Mouse (Mus musculus): ENCODE results near the gene Ccs. TPM values are rescaled to one million over a fixed set of nuclear protein-coding genes. Genes with fewer than 3 reads are reported as not detected.
"Not testable (repeated sequence)": the region's sequence is repeated elsewhere in the genome, so short reads cannot be mapped to it uniquely, and the experiment has no call there.

Ccs gene
- polyA plus RNA-seq, 2 experiments = 63.2 to 65.9 TPM

DNA sequence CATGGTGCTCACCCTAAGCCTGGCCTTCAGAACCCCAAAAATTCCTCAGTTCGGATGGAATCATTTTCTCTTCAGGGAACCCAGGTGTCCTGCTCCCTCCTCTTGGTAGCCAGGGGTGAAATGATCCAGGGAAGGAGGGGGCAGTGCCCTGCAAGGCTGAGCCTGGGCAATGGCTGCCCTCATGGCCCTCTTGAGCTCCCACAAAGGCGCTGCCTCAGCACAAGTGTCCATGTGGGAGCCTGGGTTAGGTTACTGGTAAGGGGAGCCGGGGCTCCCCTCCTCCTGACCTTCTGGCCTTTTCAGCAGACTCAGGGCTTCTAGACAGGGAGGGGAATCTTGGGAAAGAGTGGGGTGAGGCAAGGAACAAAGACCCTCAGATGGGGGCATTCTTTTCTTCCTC lies 37.6 kb upstream of the Ccs start:
- H3K4me2 ChIP-seq (replicated peaks; ENCODE audit: low read depth, low read length, severe bottlenecking) = no peak overlapping the region; the same call in 1 of the 2 replicates
- H3K9me3 ChIP-seq (ENCODE audit: control insufficient read depth, low read length) = no peaks in the 10 kb centered on the region
- no peak overlapping the region for H3K27ac ChIP-seq (replicated peaks; ENCODE audit: low read depth, low read length)
- WGBS = 67% methylated on average over 3 of the region's 3 CpGs
- no peaks in the 10 kb centered on the region for H3K36me3 ChIP-seq (ENCODE audit: control insufficient read depth, insufficient read depth, low read length)
- DNase-seq (ENCODE audit: low spot score) = no peak
- H3K4me1 ChIP-seq (ENCODE audit: control insufficient read depth, insufficient read depth, low read length) = peaks cover 11% of the 10 kb centered on the region; the same call in 1 of the 2 replicates
- H3K4me3 ChIP-seq (replicated peaks; ENCODE audit: low read length) = no peak overlapping the region
- no peaks in the 10 kb centered on the region for H3K27me3 ChIP-seq (ENCODE audit: control insufficient read depth, insufficient read depth, low read length)
- TF ChIP-seq POLR2A (IDR thresholded peaks at IDR 0.05; ENCODE audit: borderline replicate concordance, extremely low read depth, insufficient read depth, insufficient read length) = no peak
- ATAC-seq (ENCODE audit: low FRiP score, low read depth) = no peak
- H3K9ac ChIP-seq (ENCODE audit: low read depth, low read length, severe bottlenecking) = no peak overlapping the region

DNA sequence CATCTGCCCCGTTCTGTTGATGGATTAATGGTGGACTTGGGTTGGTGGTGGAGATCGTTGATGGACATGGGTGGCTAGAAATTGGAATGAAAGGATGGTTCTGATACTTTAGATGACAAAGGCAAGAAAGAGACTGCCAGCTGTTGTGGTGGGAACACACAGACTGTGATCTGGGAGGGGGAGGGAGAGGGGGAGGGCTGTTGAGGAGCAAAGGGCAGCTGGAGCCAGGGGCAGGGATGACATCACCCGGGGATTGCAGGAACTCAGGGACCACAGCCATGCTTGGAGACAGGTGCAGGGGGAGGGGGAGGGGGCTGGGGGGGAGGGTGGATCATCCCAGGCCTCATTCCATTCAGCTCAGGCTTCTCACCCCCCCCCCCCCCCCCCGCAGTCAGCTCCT lies 37.1 kb upstream of the Ccs start:
- no peak for ATAC-seq (ENCODE audit: low FRiP score, low read depth)
- Histone ChIP-seq H3K9ac (ENCODE audit: low read depth, low read length, severe bottlenecking) (no peak overlapping the region), H3K4me1 (ENCODE audit: control insufficient read depth, insufficient read depth, low read length) (peaks cover 11% of the 10 kb centered on the region; the same call in 1 of the 2 replicates), H3K9me3 (ENCODE audit: control insufficient read depth, low read length) (no peaks in the 10 kb centered on the region), H3K4me2 (replicated peaks; ENCODE audit: low read depth, low read length, severe bottlenecking) (no peak overlapping the region), H3K4me3 (replicated peaks; ENCODE audit: low read length) (no peak overlapping the region), H3K27me3 (ENCODE audit: control insufficient read depth, insufficient read depth, low read length) (no peaks in the 10 kb centered on the region), H3K27ac (replicated peaks; ENCODE audit: low read depth, low read length) (no peak overlapping the region), H3K36me3 (ENCODE audit: control insufficient read depth, insufficient read depth, low read length) (no peaks in the 10 kb centered on the region)
- no peak for TF ChIP-seq POLR2A (IDR thresholded peaks at IDR 0.05; ENCODE audit: borderline replicate concordance, extremely low read depth, insufficient read depth, insufficient read length)
- DNase-seq (ENCODE audit: low spot score) = no peak
- WGBS = 51% methylated on average over 4 of the region's 4 CpGs

DNA sequence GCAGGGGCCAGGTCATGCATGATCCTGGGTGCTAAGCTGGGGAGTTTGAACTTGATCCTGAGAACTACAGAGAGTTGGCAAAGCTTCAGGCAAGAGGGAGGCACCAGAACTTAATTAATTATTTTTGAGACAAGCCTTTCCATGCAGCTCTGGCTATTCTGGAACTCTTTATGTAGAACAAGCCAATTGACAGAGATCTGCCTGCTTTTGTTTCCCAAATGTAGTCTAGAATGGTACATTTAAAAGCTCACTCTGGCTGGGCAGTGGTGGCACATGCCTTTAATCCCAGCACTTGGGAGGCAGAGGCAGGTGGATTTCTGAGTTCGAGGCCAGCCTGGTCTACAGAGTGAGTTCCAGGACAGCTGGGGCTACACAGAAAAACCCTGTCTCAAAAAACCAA lies 35.5 kb upstream of the Ccs start:
- H3K4me2 ChIP-seq (replicated peaks; ENCODE audit: low read depth, low read length, severe bottlenecking); ATAC-seq (ENCODE audit: low FRiP score, low read depth); H3K27ac ChIP-seq (replicated peaks; ENCODE audit: low read depth, low read length); H3K36me3 ChIP-seq (ENCODE audit: control insufficient read depth, insufficient read depth, low read length); H3K9ac ChIP-seq (ENCODE audit: low read depth, low read length, severe bottlenecking); DNase-seq (ENCODE audit: low spot score); H3K27me3 ChIP-seq (ENCODE audit: control insufficient read depth, insufficient read depth, low read length); H3K4me3 ChIP-seq (replicated peaks; ENCODE audit: low read length); H3K9me3 ChIP-seq (ENCODE audit: control insufficient read depth, low read length): not testable (repeated sequence)
- peaks cover 11% of the 10 kb centered on the region; the same call in 1 of the 2 replicates for H3K4me1 ChIP-seq (ENCODE audit: control insufficient read depth, insufficient read depth, low read length)
- 93% methylated on average over 1 of the region's 1 CpGs for WGBS

- no peak overlapping the region for H3K27ac ChIP-seq (replicated peaks; ENCODE audit: low read depth, low read length)
- TF ChIP-seq POLR2A (IDR thresholded peaks at IDR 0.05; ENCODE audit: borderline replicate concordance, extremely low read depth, insufficient read depth, insufficient read length) = no peak
- peak overlapping the region; percentile 26 for H3K4me2 ChIP-seq (replicated peaks; ENCODE audit: low read depth, low read length, severe bottlenecking)
- DNase-seq (ENCODE audit: low spot score) = no peak
- no peaks in the 10 kb centered on the region for H3K27me3 ChIP-seq (ENCODE audit: control insufficient read depth, insufficient read depth, low read length)
- ATAC-seq (ENCODE audit: low FRiP score, low read depth) = no peak
- H3K9me3 ChIP-seq (ENCODE audit: control insufficient read depth, low read length) = no peaks in the 10 kb centered on the region
- H3K4me3 ChIP-seq (replicated peaks; ENCODE audit: low read length) = no peak overlapping the region
- WGBS = 5% methylated on average over 17 of the region's 17 CpGs
- H3K36me3 ChIP-seq (ENCODE audit: control insufficient read depth, insufficient read depth, low read length) = 0 out of 2 replicates have a peak, but pooled peaks cover under 1% of the 10 kb centered on the region
- H3K4me1 ChIP-seq (ENCODE audit: control insufficient read depth, insufficient read depth, low read length) = peaks cover 6% of the 10 kb centered on the region; the same call in 1 of the 2 replicates
- H3K9ac ChIP-seq (ENCODE audit: low read depth, low read length, severe bottlenecking) = no peak overlapping the region
Observed at GRCm38 (mm10) chr19:4865147-4865546, 26.0 kb upstream of the Ccs start.

DNA sequence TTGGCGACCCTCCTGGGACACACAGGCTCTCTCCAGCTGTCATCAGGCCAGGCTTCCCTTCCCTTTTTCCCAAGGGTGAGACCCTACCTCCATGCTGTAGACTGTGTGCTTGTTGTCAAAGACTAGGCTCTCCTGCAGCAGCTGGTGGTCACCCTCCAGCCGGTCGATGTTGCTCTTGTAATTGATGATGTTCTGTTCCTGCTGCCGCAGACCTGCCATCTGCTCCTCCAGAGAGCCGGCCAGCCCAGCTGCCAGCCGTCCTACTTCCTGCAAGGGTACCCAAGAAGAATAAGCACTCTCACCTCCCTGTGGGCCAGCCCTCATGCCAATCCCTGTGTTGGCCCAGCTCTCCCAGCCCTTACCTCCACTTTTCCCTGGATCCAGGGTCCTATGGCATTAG lies 23.9 kb upstream of the Ccs start:
- DNase-seq (ENCODE audit: low spot score) = no peak
- TF ChIP-seq POLR2A (IDR thresholded peaks at IDR 0.05; ENCODE audit: borderline replicate concordance, extremely low read depth, insufficient read depth, insufficient read length) = no peak
- Histone ChIP-seq H3K4me3 (replicated peaks; ENCODE audit: low read length) (no peak overlapping the region), H3K27me3 (ENCODE audit: control insufficient read depth, insufficient read depth, low read length) (no peaks in the 10 kb centered on the region), H3K4me1 (ENCODE audit: control insufficient read depth, insufficient read depth, low read length) (peaks cover 6% of the 10 kb centered on the region; the same call in 1 of the 2 replicates), H3K9ac (ENCODE audit: low read depth, low read length, severe bottlenecking) (no peak overlapping the region), H3K4me2 (replicated peaks; ENCODE audit: low read depth, low read length, severe bottlenecking) (no peak overlapping the region), H3K27ac (replicated peaks; ENCODE audit: low read depth, low read length) (no peak overlapping the region), H3K9me3 (ENCODE audit: control insufficient read depth, low read length) (no peaks in the 10 kb centered on the region), H3K36me3 (ENCODE audit: control insufficient read depth, insufficient read depth, low read length) (0 out of 2 replicates have a peak, but pooled peaks cover 2% of the 10 kb centered on the region)
- WGBS = 76% methylated on average over 6 of the region's 6 CpGs
- no peak for ATAC-seq (ENCODE audit: low FRiP score, low read depth)

DNA sequence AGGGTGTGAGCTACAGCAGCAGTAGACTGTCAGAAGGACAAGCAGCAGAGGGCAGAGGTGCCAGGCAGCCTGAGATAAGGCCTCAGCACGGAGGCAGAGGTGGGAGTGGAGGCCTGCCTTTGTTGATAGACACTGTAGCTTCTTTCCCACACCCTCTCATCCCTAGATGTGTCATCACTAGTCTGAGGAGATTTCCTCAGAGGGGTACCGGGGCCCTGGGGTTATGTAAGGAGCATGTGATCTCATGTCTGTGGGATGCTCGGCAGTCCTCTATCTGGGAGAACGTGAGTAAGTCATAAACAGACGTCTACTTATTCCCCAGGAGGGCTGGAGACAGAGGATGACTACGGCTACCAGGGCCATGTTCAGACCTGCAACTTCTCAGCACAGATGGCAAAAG lies 19.9 kb upstream of the Ccs start:
- DNase-seq (ENCODE audit: low spot score) = no peak
- H3K27me3 ChIP-seq (ENCODE audit: control insufficient read depth, insufficient read depth, low read length) = no peaks in the 10 kb centered on the region

More for the DNA sequence above, 19.9 kb upstream of the Ccs start:
- no peak for TF ChIP-seq POLR2A (IDR thresholded peaks at IDR 0.05; ENCODE audit: borderline replicate concordance, extremely low read depth, insufficient read depth, insufficient read length)
- Histone ChIP-seq H3K4me3 (replicated peaks; ENCODE audit: low read length) (no peak overlapping the region), H3K9me3 (ENCODE audit: control insufficient read depth, low read length) (no peaks in the 10 kb centered on the region), H3K36me3 (ENCODE audit: control insufficient read depth, insufficient read depth, low read length) (0 out of 2 replicates have a peak, but pooled peaks cover 2% of the 10 kb centered on the region), H3K27ac (replicated peaks; ENCODE audit: low read depth, low read length) (no peak overlapping the region), H3K9ac (ENCODE audit: low read depth, low read length, severe bottlenecking) (no peak overlapping the region), H3K4me1 (ENCODE audit: control insufficient read depth, insufficient read depth, low read length) (peaks cover 4% of the 10 kb centered on the region; the same call in 1 of the 2 replicates), H3K4me2 (replicated peaks; ENCODE audit: low read depth, low read length, severe bottlenecking) (no peak overlapping the region)
- WGBS = 61% methylated on average over 6 of the region's 6 CpGs
- no peak for ATAC-seq (ENCODE audit: low FRiP score, low read depth)

Data from limb, embryonic 14.5 days (tissue).